Mouse (Mus musculus) neural tube, embryonic 10.5 days (tissue): ENCODE measurements at regions not wholly inside any gene's neighbourhood (a gene's known extent, or its start where the extent isn't known, plus 50 kb on each side); places are given as distances from the start of the nearest gene placed in this dataset.

Experiments used
- DNase-seq: peaks from one replicate; pipeline ENCODE4 v3.0.0-alpha.2; 2017; ENCODE audit warnings: low spot score; ENCODE audit errors: extremely low spot score

- no peak for DNase-seq
These were observed 83.1 kb downstream of the Stk35 start for GRCm38 (mm10) chr2:129883417-129883816.

GRCm38 (mm10) chr2:129884316-129884715, 84.0 kb downstream of the Stk35 start:
- DNase-seq: no peak

GRCm38 (mm10) chr2:129885536-129885935, 85.2 kb downstream of the Stk35 start:
- DNase-seq: no peak

GRCm38 (mm10) chr2:129893231-129893630, 92.9 kb downstream of the Stk35 start:
- DNase-seq: no peak

GRCm38 (mm10) chr2:129893832-129894231, 93.5 kb downstream of the Stk35 start:
- no peak for DNase-seq

DNA sequence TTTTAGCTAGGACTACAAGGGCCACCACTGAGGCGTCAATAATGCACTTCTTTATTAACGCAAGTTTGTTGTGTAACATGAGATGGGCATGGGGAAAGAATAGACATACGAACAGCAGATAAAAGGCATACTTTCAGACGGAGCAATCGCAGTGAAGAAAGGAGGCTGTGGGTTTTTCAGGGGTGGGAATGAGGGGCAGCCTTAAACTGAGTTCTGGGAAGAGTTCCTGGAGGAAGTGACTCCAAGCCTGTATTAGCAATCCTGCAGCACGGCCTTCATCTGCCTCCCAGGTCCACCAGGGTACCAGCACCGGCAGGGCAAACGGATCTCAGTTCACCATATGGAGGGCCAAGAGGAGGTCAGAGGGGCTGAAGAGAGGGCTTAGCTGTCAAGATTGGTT, 94.6 kb downstream of the Stk35 start:
- DNase-seq: no peak

DNA sequence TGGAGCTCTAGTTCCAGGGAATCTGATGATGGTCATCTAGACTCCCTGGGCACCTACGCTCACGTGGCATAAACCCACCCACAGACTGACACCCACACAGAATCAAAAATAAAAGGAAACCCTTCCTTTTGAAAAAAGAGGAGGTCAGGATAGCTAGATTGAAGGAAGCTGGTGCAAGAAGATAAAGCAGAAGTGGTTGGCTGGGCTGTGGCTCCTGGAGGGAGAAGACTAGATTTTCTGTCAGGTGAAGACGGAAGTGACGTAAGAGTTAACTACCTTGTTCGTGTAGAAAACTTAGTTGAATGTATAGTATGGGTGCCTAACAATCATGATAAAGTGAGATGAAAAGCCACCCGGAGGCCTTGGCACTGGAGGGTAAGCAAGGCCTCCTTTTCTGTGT, 95.1 kb downstream of the Stk35 start:
- DNase-seq: no peak

- DNase-seq: no peak
These were observed 96.4 kb downstream of the Stk35 start for GRCm38 (mm10) chr2:129896696-129897095.

DNA sequence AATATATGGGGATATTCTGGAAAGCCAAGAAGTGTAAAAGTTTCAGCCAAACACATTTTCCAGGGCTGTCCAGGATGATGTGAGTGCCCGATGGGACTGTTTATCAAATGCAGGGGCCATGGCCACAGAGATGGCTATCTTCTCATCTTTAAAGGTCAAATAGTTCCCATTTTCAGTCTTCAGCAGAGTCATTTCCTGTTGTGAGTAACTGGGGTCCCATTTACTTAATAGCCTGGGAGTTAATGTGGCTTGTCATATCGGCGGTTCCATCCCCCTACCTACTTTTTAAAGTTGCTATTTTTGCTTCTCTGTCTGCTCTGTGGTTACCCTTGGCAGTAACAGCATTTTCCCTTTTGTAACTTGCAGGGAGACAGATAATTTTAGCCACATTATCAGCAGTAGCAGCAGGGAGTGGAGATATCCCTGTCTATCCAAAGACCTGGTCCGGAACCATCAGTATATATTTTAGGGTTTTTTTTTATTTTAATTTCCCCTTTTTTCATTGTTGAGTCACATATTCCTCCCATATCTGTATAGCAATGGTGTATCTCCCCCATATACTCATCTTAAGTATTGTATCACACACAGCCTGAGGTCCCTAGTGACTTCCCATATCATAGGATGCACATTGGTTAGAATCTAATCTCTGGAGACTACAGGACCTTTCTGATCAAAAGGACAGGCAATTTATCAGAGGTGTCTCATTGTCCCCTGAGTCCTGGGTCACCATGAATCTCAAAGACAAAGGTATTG, 103.2 kb downstream of the Stk35 start:
- DNase-seq: no peak

GRCm38 (mm10) chr2:129904753-129905152, 104.4 kb downstream of the Stk35 start:
- DNase-seq: no peak

- peak; percentile 80 for DNase-seq
These were observed 103.3 kb upstream of the Tgm3 start for GRCm38 (mm10) chr2:129908701-129909425.

- no peak for DNase-seq
These were observed 100.8 kb upstream of the Tgm3 start for GRCm38 (mm10) chr2:129911203-129911921.

GRCm38 (mm10) chr2:129912556-129912955, 99.6 kb upstream of the Tgm3 start:
- no peak for DNase-seq

DNA sequence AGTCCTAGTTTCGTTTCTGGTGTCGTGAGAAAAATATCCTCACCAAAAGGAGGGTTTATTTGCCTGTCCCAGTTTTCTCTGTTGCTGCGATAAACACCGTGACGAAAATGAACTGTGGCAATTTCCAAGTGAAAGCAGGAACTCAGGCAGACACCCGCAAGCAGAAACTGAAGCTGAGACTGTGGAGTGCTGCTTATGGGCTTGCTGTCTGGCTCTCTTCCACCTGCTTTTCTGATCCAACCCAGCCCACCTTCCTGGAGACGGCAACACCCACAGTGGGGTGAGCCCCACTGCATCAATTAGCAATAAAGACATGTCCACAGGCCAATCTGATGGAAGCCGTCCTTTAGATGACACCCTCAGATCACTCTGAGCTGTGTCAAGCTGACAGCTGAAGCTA, 97.9 kb upstream of the Tgm3 start:
- no peak for DNase-seq

GRCm38 (mm10) chr2:129916411-129916810, 95.7 kb upstream of the Tgm3 start:
- DNase-seq: no peak

GRCm38 (mm10) chr2:129918141-129918790, 93.9 kb upstream of the Tgm3 start:
- DNase-seq: no peak

- no peak for DNase-seq
These were observed 92.6 kb upstream of the Tgm3 start for GRCm38 (mm10) chr2:129919551-129919950.

DNA sequence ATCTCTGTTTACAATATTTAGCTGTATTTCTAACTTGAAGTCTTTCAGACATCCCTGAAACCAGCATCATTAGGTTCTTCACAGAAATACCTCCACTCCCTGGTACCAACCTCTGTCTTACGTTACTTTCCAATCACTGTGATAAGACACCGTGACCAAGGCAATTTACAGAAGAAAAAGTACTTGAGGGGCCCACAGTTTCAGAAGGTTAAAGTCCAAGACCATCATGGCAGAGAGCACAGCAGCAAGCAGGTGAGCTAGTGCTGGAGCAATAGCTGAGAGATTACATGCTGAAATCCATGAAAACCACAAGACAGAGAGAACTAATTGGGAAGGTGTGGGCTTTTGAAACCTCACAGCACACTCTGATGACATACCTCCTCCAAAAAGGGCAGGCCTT, 84.9 kb upstream of the Tgm3 start:
- DNase-seq: no peak

GRCm38 (mm10) chr2:129933578-129933977, 78.6 kb upstream of the Tgm3 start:
- no peak for DNase-seq

- no peak for DNase-seq
These were observed 69.3 kb upstream of the Tgm3 start for GRCm38 (mm10) chr2:129942824-129943223.

GRCm38 (mm10) chr2:129947847-129948553, 64.1 kb upstream of the Tgm3 start:
- peak; percentile 23 for DNase-seq
